Mouse (Mus musculus) intestine, postnatal 0 days (tissue): Measurements from ENCODE around the gene Klrb1f. TPM values are rescaled to one million over a fixed set of nuclear protein-coding genes. Genes with fewer than 3 reads are reported as not detected.

Experiments used
- ATAC-seq: fragments of 200-750 bp; cut with Nextera tagmentation; 2 replicates; pipeline ENCODE4 v1.8.0; 2017; ENCODE audit warnings: mild to moderate bottlenecking, moderate TSS enrichment, moderate library complexity
- H3K27ac ChIP-seq: fragments of 300-500 bp; sonication (generic); 2 replicates; pipeline ENCODE4 v1.5.1; 2014; ENCODE audit warnings: mild to moderate bottlenecking, low read depth, low read length, moderate library complexity
- H3K27me3 ChIP-seq: fragments of 300-500 bp; sonication (generic); replicated peaks from 2 replicates; pipeline ENCODE4 v1.6.1; 2014; ENCODE audit warnings: low read length, mixed read lengths; ENCODE audit not compliant: control insufficient read depth, insufficient read depth
- H3K36me3 ChIP-seq: fragments of 300-500 bp; sonication (generic); 2 replicates; pipeline ENCODE4 v1.6.1; 2014; ENCODE audit warnings: mild to moderate bottlenecking, moderate library complexity; ENCODE audit not compliant: control insufficient read depth, insufficient read depth
- H3K4me1 ChIP-seq: fragments of 300-500 bp; sonication (generic); replicated peaks from 2 replicates; pipeline ENCODE4 v1.6.1; 2014; ENCODE audit warnings: antibody characterized with exemption, low read length, mixed read lengths; ENCODE audit not compliant: control insufficient read depth, insufficient read depth
- H3K4me2 ChIP-seq: fragments of 300-500 bp; sonication (generic); replicated peaks from 2 replicates; pipeline ENCODE4 v1.6.1; 2014; ENCODE audit warnings: low read depth, mild to moderate bottlenecking, moderate library complexity
- H3K4me3 ChIP-seq: fragments of 300-500 bp; sonication (generic); 2 replicates; pipeline ENCODE4 v1.5.1; 2014; ENCODE audit warnings: low read depth, low read length
- H3K9ac ChIP-seq: fragments of 300-500 bp; sonication (generic); 2 replicates; pipeline ENCODE4 v1.6.1; 2014; ENCODE audit warnings: mild to moderate bottlenecking, low read depth, low read length
- H3K9me3 ChIP-seq: fragments of 300-500 bp; sonication (generic); 2 replicates; pipeline ENCODE4 v1.6.1; 2016; ENCODE audit warnings: mixed run types; ENCODE audit not compliant: control insufficient read depth
- CTCF ChIP-seq: sonication (generic); IDR thresholded peaks from 2 replicates; pipeline ENCODE4 v1.5.1; 2016; ENCODE audit warnings: low read depth, mild to moderate bottlenecking, control low read depth, antibody characterized with exemption, moderate library complexity
- WGBS: fragments of 180-500 bp; shearing (Covaris S2); extraction: QIAGEN DNeasy Blood & Tissue Kit; methylation state at CpG from one replicate; pipeline ENCODE4 v1.1.7; 2014; 5-methylcytosine and 5-hydroxymethylcytosine counted together
- polyA plus RNA-seq: library from polyadenylated mRNA; unstranded; fragments of >200 nt; fragmentation: Nextera tagmentation; extraction: Ambion mirVana; gene quantifications from 2 replicates; pipeline ENCODE4 v1.2.1, GENCODE M21; 2015

Gene Klrb1f
- polyA plus RNA-seq, 1 experiment from 2014 or later = 0.44 TPM

DNA sequence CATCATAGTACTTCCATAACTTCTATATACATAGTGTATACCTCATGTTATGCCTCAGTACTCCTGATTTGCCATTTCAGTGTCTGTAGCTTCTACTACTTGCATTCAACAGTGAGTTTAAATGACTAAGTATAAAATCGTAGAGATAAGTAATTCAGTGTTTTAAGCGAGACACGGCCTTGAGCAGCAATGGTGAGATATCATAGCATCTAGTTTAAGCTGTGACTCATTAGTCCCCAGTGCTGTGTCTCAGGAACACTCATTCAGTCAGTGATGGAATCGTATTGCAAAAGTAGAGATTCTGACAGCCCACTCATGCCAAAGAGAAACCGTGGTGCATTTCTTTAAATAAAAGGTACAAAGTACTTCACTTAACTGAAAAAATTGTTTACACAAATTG lies 6.0 kb downstream of the Klrb1f start:
- no peaks in the 10 kb centered on the region for H3K4me1 ChIP-seq
- H3K9ac ChIP-seq = no peak overlapping the region
- WGBS = 70% methylated on average over 5 of the region's 5 CpGs
- H3K36me3 ChIP-seq = no peaks in the 10 kb centered on the region
- no peak overlapping the region for H3K4me2 ChIP-seq
- no peak for TF ChIP-seq CTCF
- H3K4me3 ChIP-seq = no peak overlapping the region
- H3K27ac ChIP-seq = no peak overlapping the region
- no peaks in the 10 kb centered on the region for H3K9me3 ChIP-seq
- no peak for ATAC-seq
- H3K27me3 ChIP-seq = no peaks in the 10 kb centered on the region

DNA sequence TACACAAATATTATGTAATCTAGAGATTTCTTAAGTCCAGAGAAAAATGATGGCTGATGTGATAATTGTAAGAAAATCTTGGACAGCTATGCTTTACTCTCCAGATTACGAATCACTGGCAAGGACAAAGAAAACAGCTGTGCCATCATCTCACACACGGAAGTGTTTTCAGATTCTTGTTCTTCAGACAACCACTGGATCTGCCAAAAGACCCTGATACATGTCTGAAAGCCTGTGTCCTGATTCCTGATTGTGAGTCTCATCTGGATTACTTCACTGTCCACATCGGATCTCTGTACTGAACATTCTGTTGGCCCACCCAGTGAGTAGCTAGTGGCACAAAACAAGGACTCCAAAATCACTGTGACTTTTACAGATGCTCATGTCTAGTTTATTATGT lies 10.5 kb downstream of the Klrb1f start:
- H3K4me2 ChIP-seq = no peak overlapping the region
- H3K27ac ChIP-seq = no peak overlapping the region
- WGBS = 74% methylated on average over 3 of the region's 3 CpGs
- no peak overlapping the region for H3K9ac ChIP-seq
- no peak for ATAC-seq
- no peaks in the 10 kb centered on the region for H3K36me3 ChIP-seq
- no peak overlapping the region for H3K4me3 ChIP-seq
- no peaks in the 10 kb centered on the region for H3K4me1 ChIP-seq
- H3K27me3 ChIP-seq = no peaks in the 10 kb centered on the region
- no peaks in the 10 kb centered on the region for H3K9me3 ChIP-seq
- no peak for TF ChIP-seq CTCF

DNA sequence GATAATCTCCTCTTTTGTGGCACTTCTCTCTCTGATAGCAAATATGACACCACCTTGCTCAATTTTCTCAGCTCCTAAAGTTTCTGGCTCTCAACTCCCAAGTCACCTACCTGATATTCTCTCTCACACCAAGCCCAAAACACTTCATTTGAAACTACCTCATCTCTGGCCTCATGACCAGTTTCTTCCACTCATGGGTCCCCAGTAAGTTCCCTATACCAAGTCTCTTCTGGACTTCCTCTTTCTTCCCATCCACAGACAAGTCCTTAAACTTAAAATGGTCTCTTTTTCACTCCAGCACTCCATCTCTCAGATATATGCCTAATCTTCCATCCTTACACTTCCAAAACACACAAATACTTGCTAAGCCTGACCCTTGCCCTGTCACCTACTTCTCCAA lies 12.3 kb downstream of the Klrb1f start:
- H3K4me2 ChIP-seq = no peak overlapping the region
- no peak overlapping the region for H3K27ac ChIP-seq
- no peaks in the 10 kb centered on the region for H3K9me3 ChIP-seq
- H3K36me3 ChIP-seq = no peaks in the 10 kb centered on the region
- no peak for ATAC-seq
- no peaks in the 10 kb centered on the region for H3K27me3 ChIP-seq
- TF ChIP-seq CTCF = no peak
- no peak overlapping the region for H3K4me3 ChIP-seq
- H3K4me1 ChIP-seq = no peaks in the 10 kb centered on the region
- no peak overlapping the region for H3K9ac ChIP-seq

DNA sequence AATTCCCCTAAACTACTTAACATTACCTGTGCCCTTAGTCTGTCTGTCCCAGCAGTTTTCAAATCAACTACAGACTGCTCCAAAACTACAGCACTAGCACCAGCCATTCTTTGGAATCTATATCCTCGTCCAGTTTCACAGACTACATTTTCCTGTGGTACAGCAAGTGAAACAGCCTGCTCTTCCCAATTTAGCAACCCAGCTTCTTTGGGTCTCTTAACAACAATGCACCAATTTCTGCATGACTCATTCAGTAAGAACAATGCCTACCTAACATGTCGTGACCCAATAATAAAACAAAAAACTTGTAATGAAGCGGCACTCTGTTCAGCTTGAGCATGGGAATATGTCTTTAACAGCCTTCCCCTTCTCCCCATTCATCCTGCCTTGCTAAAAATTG lies 19.7 kb downstream of the Klrb1f start:
- TF ChIP-seq CTCF = no peak
- no peaks in the 10 kb centered on the region for H3K27me3 ChIP-seq
- no peaks in the 10 kb centered on the region for H3K4me1 ChIP-seq
- H3K9ac ChIP-seq = no peak overlapping the region
- no peaks in the 10 kb centered on the region for H3K36me3 ChIP-seq
- WGBS = 73% methylated on average over 3 of the region's 3 CpGs
- no peak for ATAC-seq
- H3K4me3 ChIP-seq = no peak overlapping the region
- H3K4me2 ChIP-seq = no peak overlapping the region
- no peaks in the 10 kb centered on the region for H3K9me3 ChIP-seq
- H3K27ac ChIP-seq = no peak overlapping the region

DNA sequence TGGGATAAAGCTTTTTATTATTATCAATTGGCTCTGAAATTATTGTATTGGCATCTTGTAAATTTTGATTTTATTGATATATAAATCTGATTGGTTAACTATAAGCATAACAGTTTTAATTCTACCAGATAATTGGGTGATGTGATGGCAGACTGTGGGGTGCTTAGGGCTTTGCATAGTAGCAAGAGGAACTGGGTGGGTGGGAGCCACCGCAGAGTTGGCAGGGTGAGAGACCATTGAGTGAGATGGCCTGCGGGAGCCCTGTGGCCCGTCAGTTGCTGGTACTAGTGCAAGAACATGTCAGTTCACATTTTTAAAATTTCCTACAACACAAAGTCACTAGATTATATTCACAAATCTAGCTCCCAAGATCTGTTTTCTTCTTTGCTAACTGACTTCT lies 20.2 kb downstream of the Klrb1f start:
- H3K4me3 ChIP-seq = no peak overlapping the region
- H3K9me3 ChIP-seq = no peaks in the 10 kb centered on the region
- no peak for TF ChIP-seq CTCF
- H3K36me3 ChIP-seq = no peaks in the 10 kb centered on the region
- H3K27me3 ChIP-seq = no peaks in the 10 kb centered on the region
- ATAC-seq = no peak
- no peak overlapping the region for H3K27ac ChIP-seq
- H3K4me1 ChIP-seq = no peaks in the 10 kb centered on the region
- WGBS = 92% methylated on average over 3 of the region's 3 CpGs
- no peak overlapping the region for H3K4me2 ChIP-seq
- H3K9ac ChIP-seq = no peak overlapping the region

DNA sequence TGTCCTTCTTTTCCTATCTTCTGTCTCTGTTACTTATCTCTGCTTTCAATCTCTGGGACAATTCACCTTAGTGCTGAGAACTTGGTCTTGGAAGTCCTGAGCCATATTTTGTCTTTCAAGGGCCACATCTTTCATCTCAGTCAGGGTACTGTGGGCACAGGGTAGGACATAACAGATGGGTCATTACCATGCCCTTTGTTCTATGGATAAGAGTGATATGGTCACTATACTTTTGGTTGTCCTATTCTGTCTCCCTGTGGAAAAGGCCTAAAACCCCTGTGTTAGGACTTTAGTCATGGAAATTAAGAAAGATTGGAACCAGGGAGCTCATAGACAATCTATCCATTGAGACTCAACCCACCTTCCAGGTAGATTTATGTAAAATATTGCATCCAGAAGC lies 20.8 kb downstream of the Klrb1f start:
- H3K36me3 ChIP-seq = no peaks in the 10 kb centered on the region
- no peak overlapping the region for H3K4me2 ChIP-seq
- H3K4me3 ChIP-seq = no peak overlapping the region
- no peak overlapping the region for H3K9ac ChIP-seq
- no peak for TF ChIP-seq CTCF
- no peak for ATAC-seq
- H3K27ac ChIP-seq = no peak overlapping the region
- no peaks in the 10 kb centered on the region for H3K27me3 ChIP-seq
- no peaks in the 10 kb centered on the region for H3K4me1 ChIP-seq
- H3K9me3 ChIP-seq = no peaks in the 10 kb centered on the region

DNA sequence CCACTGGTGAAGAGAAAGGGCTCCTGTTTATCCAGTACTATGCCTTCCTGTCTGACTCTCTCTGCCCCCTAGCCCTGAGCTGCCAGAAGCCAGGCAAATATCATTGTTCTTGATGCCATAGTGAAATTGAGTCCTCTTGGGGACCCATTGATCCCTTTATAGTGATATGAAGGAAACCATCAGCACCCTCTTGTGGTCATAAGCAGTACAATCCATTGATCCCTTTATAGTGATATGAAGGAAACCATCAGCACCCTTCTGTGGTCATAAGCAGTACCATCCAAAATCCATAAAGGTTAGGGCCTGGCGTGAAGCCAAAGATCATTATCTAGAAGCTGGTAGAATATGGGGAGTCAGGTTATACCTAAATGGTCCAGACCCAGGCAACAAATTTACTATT lies 21.3 kb downstream of the Klrb1f start:
- Histone ChIP-seq H3K27me3 (no peaks in the 10 kb centered on the region), H3K4me2 (no peak overlapping the region), H3K9me3 (no peaks in the 10 kb centered on the region), H3K4me1 (no peaks in the 10 kb centered on the region), H3K4me3 (no peak overlapping the region), H3K36me3 (no peaks in the 10 kb centered on the region), H3K27ac (no peak overlapping the region), H3K9ac (no peak overlapping the region)
- 61% methylated on average over 1 of the region's 1 CpGs for WGBS
- ATAC-seq = peak; percentile 51; the same call in 1 of the 2 replicates
- TF ChIP-seq CTCF = peak; percentile 82
